Mouse (Mus musculus): ENCODE measurements around the gene Tmem129.
A peak's percentile ranks its signal among the peaks of the same experiment; 100 is the strongest.

Tmem129 gene

GRCm38 (mm10) chr5:33637606-33638350 lies 20.4 kb downstream of the Tmem129 start:
- no peak for DNase-seq (ENCODE audit: inconsistent ontology term)

GRCm38 (mm10) chr5:33635361-33635760 lies 22.9 kb downstream of the Tmem129 start:
- DNase-seq (ENCODE audit: inconsistent ontology term) = no peak

- DNase-seq (ENCODE audit: inconsistent ontology term) = no peak
Observed at GRCm38 (mm10) chr5:33632526-33632925, 25.7 kb downstream of the Tmem129 start.

- no peak for DNase-seq (ENCODE audit: inconsistent ontology term)
Observed at GRCm38 (mm10) chr5:33630615-33631014, 27.6 kb downstream of the Tmem129 start.

- no peak for DNase-seq (ENCODE audit: inconsistent ontology term)
Observed at GRCm38 (mm10) chr5:33630061-33630460, 28.2 kb downstream of the Tmem129 start.

GRCm38 (mm10) chr5:33629301-33629987 lies 28.8 kb downstream of the Tmem129 start, which contains the start of the genes Fam53a and Gm9903:
Fam53a (minus strand) TSS chr5:33629635.
Gm9903 (plus strand) TSS chr5:33629925.
- peak; percentile 99 for DNase-seq (ENCODE audit: inconsistent ontology term)

- peak; percentile 82 for DNase-seq (ENCODE audit: inconsistent ontology term)
Observed at GRCm38 (mm10) chr5:33628820-33629300, 29.4 kb downstream of the Tmem129 start.

GRCm38 (mm10) chr5:33627968-33628367 lies 30.2 kb downstream of the Tmem129 start:
- peak; percentile 29 for DNase-seq (ENCODE audit: inconsistent ontology term)

- no peak for DNase-seq (ENCODE audit: inconsistent ontology term)
Observed at GRCm38 (mm10) chr5:33623766-33624165, 34.5 kb downstream of the Tmem129 start.

- no peak for DNase-seq (ENCODE audit: inconsistent ontology term)
Observed at GRCm38 (mm10) chr5:33622671-33623070, 35.5 kb downstream of the Tmem129 start.

- DNase-seq (ENCODE audit: inconsistent ontology term) = peak; percentile 50
Observed at GRCm38 (mm10) chr5:33614391-33614790, 43.8 kb downstream of the Tmem129 start.

- no peak for DNase-seq (ENCODE audit: inconsistent ontology term)
Observed at GRCm38 (mm10) chr5:33611795-33612194, 46.4 kb downstream of the Tmem129 start.

- no peak for DNase-seq (ENCODE audit: inconsistent ontology term)
Observed at GRCm38 (mm10) chr5:33609226-33609625, 49.0 kb downstream of the Tmem129 start.

- no peak for DNase-seq (ENCODE audit: inconsistent ontology term)
Observed at GRCm38 (mm10) chr5:33607434-33607833, 50.8 kb downstream of the Tmem129 start.

GRCm38 (mm10) chr5:33606631-33607030 lies 51.6 kb downstream of the Tmem129 start:
- DNase-seq (ENCODE audit: inconsistent ontology term) = peak; percentile 57

GRCm38 (mm10) chr5:33605314-33605713 lies 52.9 kb downstream of the Tmem129 start:
- no peak for DNase-seq (ENCODE audit: inconsistent ontology term)

Data from Muller cell, postnatal 12 days (primary cell).